Mouse (Mus musculus) heart, embryonic 14.5 days (tissue): Measurements from ENCODE around the gene Chst11. TPM values are rescaled to one million over a fixed set of nuclear protein-coding genes. Genes with fewer than 3 reads are reported as not detected.
A peak's percentile ranks its signal among the peaks of the same experiment; 100 is the strongest.

Experiments used
- ATAC-seq: fragments of 200-750 bp; cut with Nextera tagmentation; 2 replicates; pipeline ENCODE4 v1.8.0; 2017; ENCODE audit warnings: low read depth, moderate TSS enrichment; ENCODE audit not compliant: insufficient number of reproducible peaks, insufficient read depth, low FRiP score
- H3K27ac ChIP-seq, 2 experiments: fragments of 200-500 bp in 1 of 2; fragments of 300-500 bp in 1 of 2; sonication (generic) in 1 of 2; replicated peaks in 1 of 2; 2 replicates each; pipeline ENCODE4 v1.5.1; 2012 to 2014; ENCODE audit warnings: low read depth in 2 of 2, low read length in 2 of 2, control low read depth in 1 of 2, mild to moderate bottlenecking in 1 of 2, mixed read lengths in 1 of 2; ENCODE audit not compliant: control insufficient read depth in 1 of 2, insufficient read depth in 1 of 2
- H3K27me3 ChIP-seq: fragments of 300-500 bp; sonication (generic); 2 replicates; pipeline ENCODE4 v1.6.1; 2014; ENCODE audit warnings: mild to moderate bottlenecking, low read length, control low read depth; ENCODE audit not compliant: control insufficient read depth, insufficient read depth
- H3K36me3 ChIP-seq: fragments of 300-500 bp; sonication (generic); 2 replicates; pipeline ENCODE4 v1.6.1; 2014; ENCODE audit warnings: mild to moderate bottlenecking, control low read depth, low read length, mixed read lengths; ENCODE audit not compliant: control insufficient read depth, insufficient read depth
- H3K4me1 ChIP-seq, 2 experiments: fragments of 200-500 bp in 1 of 2; fragments of 300-500 bp in 1 of 2; sonication (generic) in 1 of 2; 2 replicates each; pipeline ENCODE4 v1.6.1; 2012 to 2014; ENCODE audit warnings: low read length in 2 of 2, control low read depth in 1 of 2, mixed read lengths in 1 of 2; ENCODE audit not compliant: control insufficient read depth in 2 of 2, insufficient read depth in 2 of 2
- H3K4me2 ChIP-seq: fragments of 300-500 bp; sonication (generic); 2 replicates; pipeline ENCODE4 v1.6.1; 2014; ENCODE audit warnings: mild to moderate bottlenecking, low read length
- H3K4me3 ChIP-seq, 2 experiments: fragments of 200-500 bp in 1 of 2; fragments of 300-500 bp in 1 of 2; sonication (generic) in 1 of 2; 2 replicates each; pipeline ENCODE4 v1.5.1; 2012 to 2014; ENCODE audit warnings: low read length in 2 of 2, mild to moderate bottlenecking in 2 of 2, control low read depth in 1 of 2, low read depth in 1 of 2, moderate library complexity in 1 of 2; ENCODE audit not compliant: control insufficient read depth in 1 of 2, insufficient read depth in 1 of 2
- H3K9ac ChIP-seq: fragments of 300-500 bp; sonication (generic); 2 replicates; pipeline ENCODE4 v1.6.1; 2014; ENCODE audit warnings: mild to moderate bottlenecking, low read length
- H3K9me3 ChIP-seq: fragments of 300-500 bp; sonication (generic); 2 replicates; pipeline ENCODE4 v1.6.1; 2016; ENCODE audit warnings: low read length, control low read depth; ENCODE audit not compliant: control insufficient read depth
- WGBS: fragments of 180-500 bp; shearing (Covaris S2); extraction: QIAGEN DNeasy Blood & Tissue Kit; methylation state at CpG from one replicate; pipeline ENCODE4 v1.1.7; 2014; 5-methylcytosine and 5-hydroxymethylcytosine counted together
- polyA plus RNA-seq: library from polyadenylated mRNA; unstranded; fragments of >200 nt; fragmentation: Nextera tagmentation; extraction: Ambion mirVana; gene quantifications from 2 replicates; pipeline ENCODE4 v1.2.1, GENCODE M21; 2014

Chst11 gene
- polyA plus RNA-seq, 1 experiment from 2014 or later: 3.3 TPM

DNA sequence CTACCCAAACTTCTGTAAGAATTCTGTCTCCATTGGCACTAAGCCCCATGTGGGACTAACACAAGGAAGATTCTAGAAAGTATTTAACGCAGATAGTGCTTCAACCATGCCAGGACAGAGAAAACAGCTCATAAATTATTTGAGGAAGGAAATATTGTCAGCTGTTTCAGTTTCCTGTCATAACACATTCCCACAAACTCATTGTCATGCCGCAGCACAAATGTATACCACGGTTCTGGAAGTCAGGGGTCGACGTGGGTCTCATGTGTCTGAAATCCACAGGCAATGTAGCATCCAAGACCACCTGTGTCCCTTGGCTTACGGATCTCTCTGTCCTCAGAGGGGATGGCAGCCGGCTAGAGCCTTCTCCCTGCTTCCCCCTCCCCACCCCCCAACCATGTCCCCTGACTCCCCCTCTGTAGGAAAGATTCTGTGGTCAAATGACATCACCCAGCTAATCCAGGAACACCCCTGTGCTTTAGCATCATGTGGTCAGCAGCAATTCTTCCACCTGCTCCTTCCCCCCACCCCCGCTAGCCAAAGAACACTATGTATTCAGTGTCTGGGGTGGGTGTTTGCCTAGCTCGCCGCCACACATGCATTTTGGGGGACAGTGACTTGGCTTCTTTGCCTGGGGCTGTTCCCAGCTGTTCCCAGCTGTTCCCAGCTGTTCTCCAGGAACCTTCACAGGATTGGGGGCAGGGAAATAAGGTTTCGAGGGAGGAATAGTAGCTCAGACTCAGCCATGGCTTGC is 183.2 kb downstream of the Chst11 start:
- Histone ChIP-seq H3K27ac (no peak overlapping the region), H3K27me3 (no peaks in the 10 kb centered on the region), H3K4me1 (peaks cover 25 to 38% of the 10 kb centered on the region in 2 experiments), H3K9ac (no peak overlapping the region), H3K4me2 (no peak overlapping the region), H3K4me3 (no peak overlapping the region), H3K36me3 (no peaks in the 10 kb centered on the region), H3K9me3 (no peaks in the 10 kb centered on the region)
- no peak for ATAC-seq
- 78% methylated on average over 11 of the region's 11 CpGs for WGBS

DNA sequence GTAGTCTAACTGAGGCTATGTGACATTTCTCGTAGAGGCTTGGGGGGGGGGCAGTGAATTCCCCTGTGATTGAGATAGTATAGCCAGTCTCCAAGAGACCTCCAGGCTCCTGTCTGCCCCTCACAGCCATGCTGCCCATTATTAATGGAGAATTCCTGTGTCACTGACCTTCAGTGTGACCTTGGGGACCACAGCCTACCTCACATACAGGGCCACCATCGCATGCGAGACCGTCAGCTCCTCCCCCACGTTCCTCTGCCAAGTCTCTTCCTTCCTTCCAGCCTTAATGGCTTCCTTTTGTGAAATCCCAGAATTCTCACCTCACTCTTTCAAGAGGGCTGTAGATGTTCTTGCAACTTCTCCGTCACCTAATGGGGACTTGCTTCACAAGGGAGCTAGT is 184.3 kb downstream of the Chst11 start:
- H3K4me1 ChIP-seq: peaks cover 21 to 29% of the 10 kb centered on the region in 2 experiments
- no peaks in the 10 kb centered on the region for H3K9me3 ChIP-seq
- H3K4me3 ChIP-seq: no peak overlapping the region
- no peaks in the 10 kb centered on the region for H3K27me3 ChIP-seq
- H3K27ac ChIP-seq: no peak overlapping the region
- WGBS: 75% methylated on average over 6 of the region's 6 CpGs
- no peak overlapping the region for H3K9ac ChIP-seq
- no peak overlapping the region for H3K4me2 ChIP-seq
- ATAC-seq: no peak
- H3K36me3 ChIP-seq: no peaks in the 10 kb centered on the region

DNA sequence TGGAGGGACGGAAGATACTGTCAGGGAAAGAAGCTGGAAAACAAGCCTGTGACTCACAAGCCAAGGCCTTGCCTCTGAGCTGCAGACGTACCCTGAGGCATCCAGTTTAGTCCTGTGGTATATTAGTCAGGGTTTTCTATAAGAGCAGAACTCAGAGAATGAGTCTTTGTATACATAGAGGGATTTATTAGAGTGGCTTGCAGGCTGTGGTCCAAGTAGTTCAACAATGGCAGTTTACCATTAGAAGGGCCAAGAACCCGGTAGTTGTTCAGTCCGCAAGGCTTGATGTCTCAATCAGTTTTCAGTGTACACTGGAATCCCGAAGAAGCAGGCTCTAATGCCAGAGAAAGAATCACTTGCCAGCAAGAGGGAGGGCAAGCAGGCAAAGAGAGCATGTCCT is 192.9 kb downstream of the Chst11 start:
- H3K36me3 ChIP-seq: no peaks in the 10 kb centered on the region
- no peak overlapping the region for H3K9ac ChIP-seq
- ATAC-seq: no peak
- 83% methylated on average over 5 of the region's 5 CpGs for WGBS
- no peak overlapping the region for H3K27ac ChIP-seq
- no peaks in the 10 kb centered on the region for H3K27me3 ChIP-seq
- no peak overlapping the region for H3K4me2 ChIP-seq
- H3K4me3 ChIP-seq: no peak overlapping the region
- H3K9me3 ChIP-seq: no peaks in the 10 kb centered on the region
- peaks cover 2 to 4% of the 10 kb centered on the region in 2 experiments for H3K4me1 ChIP-seq

DNA sequence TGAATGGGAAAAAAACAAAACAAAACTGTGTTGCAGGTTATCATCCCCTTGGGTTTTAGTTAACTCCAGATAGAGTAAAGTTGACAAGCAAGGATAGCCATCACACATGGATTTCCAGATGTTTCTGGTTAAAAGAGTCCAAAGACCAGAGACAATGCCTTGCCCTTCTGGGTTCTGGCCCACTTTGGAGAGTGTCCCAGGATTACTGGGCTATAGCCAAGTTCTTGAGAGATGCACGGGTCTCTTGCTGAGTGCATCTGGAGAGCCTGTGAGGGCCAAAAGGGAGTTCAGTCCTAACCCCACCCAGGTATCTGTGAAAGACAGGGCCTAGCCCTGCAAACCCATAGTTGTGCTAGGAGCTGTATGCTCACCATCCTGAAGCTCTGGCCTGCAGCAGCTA is 193.4 kb downstream of the Chst11 start:
- Histone ChIP-seq H3K4me3 (no peak overlapping the region), H3K4me2 (no peak overlapping the region), H3K4me1 (peaks cover 6 to 8% of the 10 kb centered on the region in 2 experiments), H3K9ac (no peak overlapping the region), H3K27ac (no peak overlapping the region), H3K36me3 (no peaks in the 10 kb centered on the region), H3K9me3 (no peaks in the 10 kb centered on the region), H3K27me3 (no peaks in the 10 kb centered on the region)
- no peak for ATAC-seq
- 69% methylated on average over 1 of the region's 1 CpGs for WGBS

DNA sequence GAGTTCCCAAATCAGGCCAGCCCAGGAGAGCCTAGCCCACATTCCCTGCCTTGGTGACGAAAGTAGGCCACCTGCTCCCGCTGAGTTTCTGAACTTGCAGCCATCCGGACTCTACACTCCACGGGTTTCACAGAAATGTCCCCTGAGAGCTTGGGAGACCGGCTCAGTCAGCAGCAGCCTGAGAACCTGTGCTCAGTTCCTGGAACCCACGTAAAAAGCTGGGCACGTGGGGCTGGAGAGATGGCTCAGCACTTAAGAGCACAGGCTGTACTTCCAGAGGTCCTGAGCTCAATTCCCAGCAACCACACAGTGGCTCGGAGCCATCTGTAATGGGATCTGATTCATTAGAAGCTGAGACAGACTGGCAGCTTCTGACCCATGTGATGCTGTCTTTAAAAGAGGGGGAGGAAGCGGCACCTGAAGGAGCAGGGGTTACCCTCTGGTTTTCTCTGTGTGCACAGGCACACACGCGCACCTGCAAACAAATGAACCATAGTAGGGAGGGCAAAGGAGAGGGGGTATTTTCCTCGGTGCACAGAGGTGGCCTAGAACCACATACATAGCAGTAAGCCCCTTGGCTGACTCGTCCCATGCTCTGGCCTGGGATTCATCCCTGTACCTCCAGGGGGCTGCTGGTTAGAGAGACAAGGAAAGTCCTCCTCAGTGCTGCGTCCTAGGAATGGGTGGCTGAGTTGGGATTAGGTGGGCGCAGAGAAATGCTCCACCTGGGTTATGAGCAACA is 196.7 kb downstream of the Chst11 start:
- no peaks in the 10 kb centered on the region for H3K9me3 ChIP-seq
- H3K9ac ChIP-seq: no peak overlapping the region
- no peak overlapping the region for H3K4me3 ChIP-seq
- no peak overlapping the region for H3K27ac ChIP-seq
- ATAC-seq: no peak
- H3K36me3 ChIP-seq: no peaks in the 10 kb centered on the region
- WGBS: 77% methylated on average over 15 of the region's 15 CpGs
- no peak overlapping the region for H3K4me2 ChIP-seq
- peaks cover 20 to 23% of the 10 kb centered on the region in 2 experiments for H3K4me1 ChIP-seq
- H3K27me3 ChIP-seq: no peaks in the 10 kb centered on the region

DNA sequence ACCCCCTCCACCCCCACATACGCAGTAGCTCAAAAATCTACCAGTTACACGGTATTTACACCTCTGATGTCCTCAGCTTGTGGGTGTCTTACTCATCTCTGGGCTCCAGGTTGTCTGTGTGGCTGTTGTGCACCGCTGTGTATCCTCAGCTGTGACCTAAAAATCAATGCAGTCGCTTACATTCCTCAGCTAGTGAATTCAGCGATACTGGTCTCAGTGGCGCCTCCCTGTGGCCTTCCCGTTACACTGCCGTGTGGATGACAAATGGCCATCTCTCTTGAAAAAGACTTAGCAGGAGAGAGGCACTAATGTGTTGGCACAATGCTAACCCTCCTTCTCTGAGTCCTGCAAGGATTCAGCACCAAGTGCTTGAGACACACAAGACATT is 197.3 kb downstream of the Chst11 start:
- WGBS: 39% methylated on average over 8 of the region's 8 CpGs
- no peaks in the 10 kb centered on the region for H3K36me3 ChIP-seq
- H3K4me1 ChIP-seq: peaks cover 21 to 28% of the 10 kb centered on the region in 2 experiments
- H3K27ac ChIP-seq: no peak overlapping the region
- H3K4me2 ChIP-seq: no peak overlapping the region
- no peaks in the 10 kb centered on the region for H3K9me3 ChIP-seq
- no peak overlapping the region for H3K9ac ChIP-seq
- H3K4me3 ChIP-seq: no peak overlapping the region
- no peaks in the 10 kb centered on the region for H3K27me3 ChIP-seq
- ATAC-seq: no peak

DNA sequence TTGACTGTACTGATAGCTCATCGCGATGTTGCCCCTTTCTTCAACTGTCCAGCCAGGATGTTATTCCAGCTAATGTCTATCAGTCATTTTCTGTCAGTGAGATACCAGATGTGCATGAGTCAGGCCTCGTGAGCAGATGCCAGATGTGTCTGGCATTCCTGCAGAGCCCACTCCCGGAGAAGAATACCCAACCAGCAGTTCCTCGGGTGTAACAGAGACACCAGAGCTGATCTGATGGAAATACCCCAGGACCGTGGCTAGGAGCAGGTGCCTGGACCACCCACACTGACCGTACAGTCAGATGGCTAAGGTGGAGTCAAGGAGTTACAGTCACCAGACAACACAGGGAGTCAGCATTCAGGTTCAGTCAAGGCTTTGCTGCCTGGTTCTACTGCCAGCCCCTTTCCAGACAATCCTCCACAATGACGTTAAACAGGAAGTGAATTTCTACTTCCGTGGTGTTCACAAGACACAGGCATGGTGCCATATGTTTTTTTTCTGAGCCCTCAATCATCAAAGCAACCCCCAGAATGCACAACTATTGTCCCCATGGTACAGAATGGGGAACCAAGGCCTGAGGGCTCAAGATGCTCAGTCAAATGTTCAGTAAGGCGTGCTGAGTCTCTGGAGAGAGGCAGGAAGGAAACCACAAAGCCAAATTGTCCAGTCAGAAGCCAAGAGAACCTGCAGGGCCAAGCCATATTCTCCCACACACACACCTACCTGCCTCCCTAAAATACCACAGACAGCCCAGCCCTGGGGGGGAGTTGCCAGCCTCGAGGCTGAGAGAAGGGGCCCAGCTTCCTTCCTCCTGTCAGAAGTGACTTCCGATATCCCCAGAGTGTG is 198.6 kb downstream of the Chst11 start:
- Histone ChIP-seq H3K4me3 (no peak overlapping the region), H3K9ac (no peak overlapping the region), H3K4me1 (peaks cover 19 to 32% of the 10 kb centered on the region in 2 experiments), H3K36me3 (no peaks in the 10 kb centered on the region), H3K4me2 (0 out of 2 replicates have a peak overlapping the region, but pooled peaks have one; percentile 4), H3K9me3 (no peaks in the 10 kb centered on the region), H3K27ac (peak overlapping the region; percentile 4 to 22; a peak in 2 of 4 replicates), H3K27me3 (no peaks in the 10 kb centered on the region)
- WGBS: 46% methylated on average over 12 of the region's 12 CpGs
- no peak for ATAC-seq
